Mouse (Mus musculus) heart, postnatal 4 days (tissue): Measurements from ENCODE around the gene Tex10. TPM values are rescaled to one million over a fixed set of nuclear protein-coding genes. Genes with fewer than 3 reads are reported as not detected.
A peak's percentile ranks its signal among the peaks of the same experiment; 100 is the strongest.

ENCODE experiments used
- DNase-seq: peaks from one replicate; pipeline ENCODE4 v3.0.0; 2021
- total RNA-seq, 2 experiments: library from RNA; stranded (reverse); gene quantifications; 2 replicates each; pipeline ENCODE4 v1.2.3; 2021

The Tex10 gene
- total RNA-seq, 2 experiments from 2014 or later: 15.6 to 16.5 TPM

DNA sequence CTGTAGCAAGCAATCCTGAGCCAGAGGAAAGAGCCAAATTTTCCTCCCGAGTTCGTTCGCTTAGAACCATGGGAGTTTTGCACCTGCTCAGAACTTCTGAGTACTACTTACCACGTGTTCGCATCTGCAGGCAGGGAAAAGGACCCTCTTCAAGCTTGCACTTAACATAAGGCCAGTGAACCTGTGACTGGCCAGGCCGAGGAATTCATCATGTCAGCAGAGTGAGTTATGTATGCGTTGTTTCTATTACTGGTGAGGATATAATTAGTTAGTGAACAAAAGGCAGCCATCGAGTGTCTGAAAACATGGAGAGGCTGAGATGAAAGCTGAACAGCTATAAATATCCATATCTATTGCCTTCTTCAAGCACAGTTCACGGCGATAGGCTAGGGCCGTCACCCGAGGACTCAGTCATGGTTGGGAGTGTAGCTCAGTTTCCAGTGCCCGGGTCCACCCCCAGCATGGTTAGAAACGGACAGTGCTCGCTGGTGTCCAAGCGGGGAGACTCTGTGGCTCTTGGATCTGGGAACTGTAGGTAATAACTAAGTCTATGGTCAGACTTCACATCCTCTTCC lies 70.1 kb downstream of the Tex10 start:
- DNase-seq: peak; percentile 17

DNA sequence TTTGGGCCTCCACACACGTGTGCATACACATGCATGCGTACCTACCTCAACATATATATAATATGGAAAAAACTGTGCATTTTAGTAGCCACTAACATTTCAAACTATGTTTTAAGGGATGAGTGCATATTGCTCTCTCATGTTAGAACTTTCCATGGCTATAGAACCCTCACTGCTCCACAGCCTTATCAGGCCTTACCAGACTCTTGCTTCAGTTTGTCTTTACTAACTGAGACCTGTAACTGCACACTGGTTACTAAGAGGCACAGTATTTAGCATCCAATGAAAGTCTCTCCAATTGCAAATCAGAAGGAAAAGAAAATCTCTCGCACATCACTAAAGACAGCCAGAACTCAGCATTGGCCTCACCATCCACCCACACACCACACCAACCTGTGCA lies 76.3 kb downstream of the Tex10 start:
- DNase-seq: no peak

DNA sequence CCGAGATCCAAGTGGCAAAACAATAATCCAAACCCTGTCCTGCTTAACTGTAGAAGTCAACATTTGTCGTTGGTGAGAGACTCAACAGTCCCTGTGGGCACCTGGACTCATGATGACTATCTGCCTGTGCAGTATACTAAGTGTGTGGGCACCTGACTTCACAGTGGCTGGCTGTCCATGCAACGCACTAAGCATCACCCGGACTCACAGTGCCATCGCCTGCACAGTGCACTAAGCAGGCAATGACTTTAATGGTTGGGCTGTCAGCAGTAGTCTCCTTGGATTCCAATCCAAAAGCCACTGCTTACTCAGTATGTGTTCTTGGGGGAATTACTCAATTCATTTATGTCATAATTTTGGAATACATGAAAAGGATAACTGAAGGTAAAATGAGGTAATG lies 90.8 kb downstream of the Tex10 start:
- no peak for DNase-seq

DNA sequence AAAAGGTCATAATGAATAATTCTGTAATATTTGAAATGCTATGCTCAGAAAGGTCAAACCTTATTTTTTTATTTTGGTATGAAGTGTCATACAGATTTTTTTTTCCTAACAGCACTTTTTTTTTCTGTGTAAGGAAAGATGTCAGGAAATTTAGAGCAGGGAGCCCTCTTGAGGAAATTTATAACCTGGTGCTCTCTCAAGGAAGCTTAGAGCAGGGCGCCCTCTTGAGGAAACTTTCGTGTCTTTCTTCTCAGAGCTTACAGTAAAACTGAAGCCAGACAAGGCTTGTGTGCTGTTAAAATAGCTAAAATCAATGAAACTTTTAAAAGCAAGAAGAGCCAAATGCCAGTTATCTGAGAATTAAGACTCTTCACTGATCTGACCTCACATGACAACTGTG lies 92.3 kb downstream of the Tex10 start:
- peak; percentile 81 for DNase-seq

Other genes with a start within 250 kb of the Tex10 start
- 10 to 100 TPM; 28.1 to 30.3 TPM for gene Erp44, start 193.9 kb downstream of the Tex10 start, total RNA-seq
- gene Invs, start 193.7 kb downstream of the Tex10 start, total RNA-seq: 1 to 10 TPM; 3.0 to 3.5 TPM
- gene Msantd3, start 66.5 kb upstream of the Tex10 start, total RNA-seq: 10 to 100 TPM; 35.6 to 38.4 TPM
- gene Tmeff1, start 111.7 kb upstream of the Tex10 start, total RNA-seq: 10 to 100 TPM; 26.0 to 28.9 TPM
- gene Cavin4, start 190.1 kb upstream of the Tex10 start, total RNA-seq: 10 to 100 TPM; 70.5 to 72.8 TPM